Comparison of ENCODE assay signal across 1 mouse cellular context in the genomic region with DNA sequence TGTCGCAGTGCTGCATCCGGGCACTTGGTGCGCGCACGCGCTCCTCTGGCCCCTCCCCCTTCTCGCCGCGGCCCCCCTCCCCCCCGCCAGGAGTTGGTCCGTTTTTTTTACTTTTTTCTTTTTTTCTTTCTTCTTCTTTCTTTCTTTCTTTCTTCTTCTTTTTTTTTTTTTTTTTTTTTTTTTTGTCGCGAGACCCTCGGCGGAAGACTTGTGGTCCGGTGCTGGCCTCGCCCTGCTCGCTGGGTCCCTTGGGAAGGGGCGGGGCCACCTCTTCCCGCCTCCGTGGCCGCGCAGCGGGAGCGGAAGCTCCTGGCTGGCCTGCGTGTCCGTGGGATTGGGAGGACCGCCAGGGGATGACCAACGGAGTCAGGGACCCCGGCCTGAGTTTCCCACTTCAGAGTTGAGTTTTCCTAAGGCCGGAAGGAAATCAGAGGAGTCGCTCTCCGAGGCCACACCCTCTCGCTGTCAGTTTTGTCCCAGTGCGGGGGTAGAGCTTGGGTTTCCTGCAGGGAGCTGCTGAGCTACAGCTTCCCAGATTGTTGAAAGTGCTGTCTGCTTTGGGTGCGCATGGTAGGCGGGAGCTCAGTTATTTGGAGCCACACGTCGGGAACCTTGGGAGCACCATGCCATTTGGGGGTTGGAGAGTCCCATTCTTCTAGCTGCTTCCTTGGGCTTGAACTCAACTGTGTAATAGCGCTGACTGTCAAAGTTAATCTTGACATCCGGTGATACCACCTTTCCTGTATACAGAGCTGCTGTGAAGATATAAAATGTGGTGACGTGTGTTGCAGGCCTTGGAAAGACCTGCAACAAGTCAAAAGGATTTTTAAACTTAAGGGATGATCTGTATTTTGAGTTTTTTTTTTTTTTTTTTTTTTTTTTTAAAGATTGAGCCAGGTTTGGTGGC.
TF ChIP-seq lines count a peak whose summit lies in the region.

No protein-coding gene starts in this region.

TF ChIP-seq in myocyte, 11 proteins besides CTCF, POLR2A, EP300 and RAD21:
- TF ChIP-seq TCF12 (IDR thresholded peaks at IDR 0.05; ENCODE audit: insufficient read depth, poor library complexity, severe bottlenecking) (no peak), TCF3 (IDR thresholded peaks at IDR 0.05; ENCODE audit: insufficient read length, low read depth) (no peak), MYOG (IDR thresholded peaks at IDR 0.05; ENCODE audit: control insufficient read depth in 1 of 3, insufficient read depth in 1 of 3, insufficient read length in 2 of 3, low read depth in 2 of 3) (no peak), E2F4 (IDR thresholded peaks at IDR 0.05; ENCODE audit: insufficient read depth) (no peak), USF1 (IDR thresholded peaks at IDR 0.05; ENCODE audit: low read depth) (no peak), REST (IDR thresholded peaks at IDR 0.05; ENCODE audit: insufficient read depth, insufficient read length) (no peak), POLR2AphosphoS2 (IDR thresholded peaks at IDR 0.05; ENCODE audit: insufficient read length, low read depth) (no peak), CEBPB (IDR thresholded peaks at IDR 0.05; ENCODE audit: insufficient read depth, poor library complexity, severe bottlenecking) (no peak)
TF ChIP-seq in myocyte: peak in this region for 0.
